Mouse (Mus musculus): ENCODE measurements around the gene B4galt5.

GRCm38 (mm10) chr2:167250736-167251337 lies 98.1 kb downstream of the B4galt5 start:
- TF ChIP-seq CTCF (IDR thresholded peaks at IDR 0.05; ENCODE audit: control insufficient read depth, insufficient read depth, insufficient replicate concordance, low read depth, low read length) (no peak), POLR2A (IDR thresholded peaks at IDR 0.05; ENCODE audit: control insufficient read depth, low read depth, low read length) (no peak; the same call in 1 of the 2 replicates)
